Mouse (Mus musculus) forebrain, embryonic 13.5 days (tissue): Measurements from ENCODE around the gene Kmt2e. TPM values are rescaled to one million over a fixed set of nuclear protein-coding genes. Genes with fewer than 3 reads are reported as not detected.

Experiments
- ATAC-seq: fragments of 200-750 bp; cut with Nextera tagmentation; 2 replicates; pipeline ENCODE4 v1.8.0; 2017
- H3K27ac ChIP-seq: fragments of 300-500 bp; sonication (generic); 2 replicates; pipeline ENCODE4 v1.5.1; 2015; ENCODE audit warnings: inconsistent platforms, mild to moderate bottlenecking, moderate library complexity
- H3K27me3 ChIP-seq: fragments of 300-500 bp; sonication (generic); 2 replicates; pipeline ENCODE4 v1.6.1; 2015; ENCODE audit warnings: mild to moderate bottlenecking, inconsistent platforms
- H3K36me3 ChIP-seq: fragments of 300-500 bp; sonication (generic); 2 replicates; pipeline ENCODE4 v1.6.1; 2015; ENCODE audit warnings: mild to moderate bottlenecking, inconsistent platforms; ENCODE audit not compliant: poor library complexity, severe bottlenecking
- H3K4me1 ChIP-seq: fragments of 300-500 bp; sonication (generic); 2 replicates; pipeline ENCODE4 v1.6.1; 2015; ENCODE audit warnings: inconsistent platforms
- H3K4me2 ChIP-seq: fragments of 300-500 bp; sonication (generic); 2 replicates; pipeline ENCODE4 v1.6.1; 2015; ENCODE audit warnings: inconsistent platforms, mild to moderate bottlenecking, moderate library complexity
- H3K4me3 ChIP-seq: fragments of 300-500 bp; sonication (generic); 2 replicates; pipeline ENCODE4 v1.5.1; 2015; ENCODE audit warnings: mild to moderate bottlenecking, inconsistent platforms
- H3K9ac ChIP-seq: fragments of 300-500 bp; sonication (generic); 2 replicates; pipeline ENCODE4 v1.6.1; 2015; ENCODE audit warnings: mild to moderate bottlenecking, inconsistent platforms
- H3K9me3 ChIP-seq: fragments of 300-500 bp; sonication (generic); replicated peaks from 2 replicates; pipeline ENCODE4 v1.6.1; 2016; ENCODE audit warnings: inconsistent platforms
- WGBS: fragments of 180-500 bp; shearing (Covaris S2); methylation state at CpG from one replicate; pipeline ENCODE4 v1.1.7; 2015; 5-methylcytosine and 5-hydroxymethylcytosine counted together
- polyA plus RNA-seq: library from polyadenylated mRNA; unstranded; fragments of >200 nt; fragmentation: Nextera tagmentation; extraction: Ambion mirVana; gene quantifications from 2 replicates; pipeline ENCODE4 v1.2.1, GENCODE M21; 2015

Kmt2e gene
- polyA plus RNA-seq, 1 experiment from 2014 or later = 165 TPM

GRCm38 (mm10) chr5:23396756-23397155 lies 37.5 kb upstream of the Kmt2e start:
- no peak overlapping the region for H3K9ac ChIP-seq
- ATAC-seq = no peak
- peaks cover 23% of the 10 kb centered on the region for H3K36me3 ChIP-seq
- H3K4me3 ChIP-seq = no peak overlapping the region
- no peak overlapping the region for H3K27ac ChIP-seq
- H3K4me1 ChIP-seq = no peaks in the 10 kb centered on the region
- 91% methylated on average over 3 of the region's 3 CpGs for WGBS
- no peaks in the 10 kb centered on the region for H3K27me3 ChIP-seq
- H3K4me2 ChIP-seq = no peak overlapping the region
- H3K9me3 ChIP-seq = no peaks in the 10 kb centered on the region

- WGBS = 91% methylated on average over 3 of the region's 3 CpGs
- Histone ChIP-seq H3K4me3 (no peak overlapping the region), H3K27ac (no peak overlapping the region), H3K4me2 (no peak overlapping the region), H3K9ac (no peak overlapping the region), H3K4me1 (no peaks in the 10 kb centered on the region), H3K9me3 (no peaks in the 10 kb centered on the region), H3K27me3 (no peaks in the 10 kb centered on the region), H3K36me3 (peaks cover 32% of the 10 kb centered on the region)
- ATAC-seq = peak; percentile 22; the same call in 1 of the 2 replicates
These were observed 34.1 kb upstream of the Kmt2e start for GRCm38 (mm10) chr5:23400156-23400555.

GRCm38 (mm10) chr5:23400868-23401267 lies 33.4 kb upstream of the Kmt2e start:
- Histone ChIP-seq H3K27me3 (no peaks in the 10 kb centered on the region), H3K27ac (no peak overlapping the region), H3K4me3 (no peak overlapping the region), H3K9ac (no peak overlapping the region), H3K4me2 (no peak overlapping the region), H3K36me3 (peaks cover 36% of the 10 kb centered on the region), H3K9me3 (no peaks in the 10 kb centered on the region), H3K4me1 (no peaks in the 10 kb centered on the region)
- WGBS = 95% methylated on average over 3 of the region's 3 CpGs
- no peak for ATAC-seq

GRCm38 (mm10) chr5:23401368-23401767 lies 32.9 kb upstream of the Kmt2e start:
- Histone ChIP-seq H3K27me3 (no peaks in the 10 kb centered on the region), H3K4me2 (no peak overlapping the region), H3K27ac (no peak overlapping the region), H3K9me3 (no peaks in the 10 kb centered on the region), H3K9ac (no peak overlapping the region), H3K4me1 (no peaks in the 10 kb centered on the region), H3K36me3 (peaks cover 39% of the 10 kb centered on the region), H3K4me3 (no peak overlapping the region)
- ATAC-seq = no peak
- 78% methylated on average over 9 of the region's 9 CpGs for WGBS

GRCm38 (mm10) chr5:23401999-23402398 lies 32.2 kb upstream of the Kmt2e start:
- Histone ChIP-seq H3K4me3 (no peak overlapping the region), H3K27ac (no peak overlapping the region; the same call in 1 of the 2 replicates), H3K9me3 (no peaks in the 10 kb centered on the region), H3K36me3 (peaks cover 40% of the 10 kb centered on the region), H3K9ac (no peak overlapping the region), H3K4me1 (no peaks in the 10 kb centered on the region), H3K4me2 (no peak overlapping the region), H3K27me3 (no peaks in the 10 kb centered on the region)
- 43% methylated on average over 1 of the region's 2 CpGs for WGBS
- ATAC-seq = no peak

GRCm38 (mm10) chr5:23403161-23403560 lies 31.1 kb upstream of the Kmt2e start:
- Histone ChIP-seq H3K27me3 (no peaks in the 10 kb centered on the region), H3K36me3 (peaks cover 40% of the 10 kb centered on the region), H3K9ac (no peak overlapping the region), H3K27ac (no peak overlapping the region), H3K4me1 (no peaks in the 10 kb centered on the region), H3K9me3 (no peaks in the 10 kb centered on the region), H3K4me3 (no peak overlapping the region), H3K4me2 (no peak overlapping the region)
- ATAC-seq = peak; percentile 53; the same call in 1 of the 2 replicates
- WGBS = 62% methylated on average over 11 of the region's 11 CpGs

- WGBS = 92% methylated on average over 12 of the region's 12 CpGs
- Histone ChIP-seq H3K9me3 (no peaks in the 10 kb centered on the region), H3K36me3 (peaks cover 41% of the 10 kb centered on the region)
These were observed 28.4 kb upstream of the Kmt2e start for GRCm38 (mm10) chr5:23405666-23406404.

GRCm38 (mm10) chr5:23406405-23406745 lies 27.9 kb upstream of the Kmt2e start:
- ATAC-seq = no peak
- H3K36me3 ChIP-seq = peaks cover 41% of the 10 kb centered on the region
- WGBS = 72% methylated on average over 4 of the region's 4 CpGs
- no peak overlapping the region for H3K9ac ChIP-seq
- no peak overlapping the region for H3K27ac ChIP-seq
- no peak overlapping the region for H3K4me2 ChIP-seq
- H3K4me3 ChIP-seq = no peak overlapping the region
- no peaks in the 10 kb centered on the region for H3K9me3 ChIP-seq
- no peaks in the 10 kb centered on the region for H3K4me1 ChIP-seq
- H3K27me3 ChIP-seq = no peaks in the 10 kb centered on the region

More at GRCm38 (mm10) chr5:23405666-23406404, 28.4 kb upstream of the Kmt2e start:
- no peak overlapping the region for H3K4me2 ChIP-seq
- ATAC-seq = no peak
- H3K4me3 ChIP-seq = no peak overlapping the region
- H3K27ac ChIP-seq = no peak overlapping the region
- H3K27me3 ChIP-seq = no peaks in the 10 kb centered on the region
- no peak overlapping the region for H3K9ac ChIP-seq
- H3K4me1 ChIP-seq = no peaks in the 10 kb centered on the region

GRCm38 (mm10) chr5:23408106-23408505 lies 26.1 kb upstream of the Kmt2e start:
- Histone ChIP-seq H3K4me3 (no peak overlapping the region), H3K36me3 (peaks cover 41% of the 10 kb centered on the region), H3K9me3 (no peaks in the 10 kb centered on the region), H3K4me2 (no peak overlapping the region), H3K9ac (no peak overlapping the region), H3K27me3 (no peaks in the 10 kb centered on the region), H3K27ac (no peak overlapping the region), H3K4me1 (peaks cover 4% of the 10 kb centered on the region)
- no peak for ATAC-seq
- WGBS = 71% methylated on average over 5 of the region's 5 CpGs

- Histone ChIP-seq H3K4me3 (no peak overlapping the region), H3K36me3 (peaks cover 33% of the 10 kb centered on the region), H3K9ac (no peak overlapping the region), H3K27me3 (no peaks in the 10 kb centered on the region), H3K4me2 (no peak overlapping the region), H3K9me3 (no peaks in the 10 kb centered on the region), H3K4me1 (peaks cover 25% of the 10 kb centered on the region), H3K27ac (no peak overlapping the region)
- WGBS = 73% methylated on average over 9 of the region's 9 CpGs
- ATAC-seq = no peak
These were observed 24.1 kb upstream of the Kmt2e start for GRCm38 (mm10) chr5:23410040-23410717.

GRCm38 (mm10) chr5:23410718-23411101 lies 23.5 kb upstream of the Kmt2e start:
- no peaks in the 10 kb centered on the region for H3K9me3 ChIP-seq
- H3K36me3 ChIP-seq = peaks cover 30% of the 10 kb centered on the region
- 58% methylated on average over 2 of the region's 2 CpGs for WGBS
- no peak overlapping the region for H3K4me2 ChIP-seq
- ATAC-seq = no peak
- no peak overlapping the region for H3K4me3 ChIP-seq
- no peak overlapping the region for H3K27ac ChIP-seq
- H3K27me3 ChIP-seq = no peaks in the 10 kb centered on the region
- H3K4me1 ChIP-seq = peaks cover 31% of the 10 kb centered on the region
- no peak overlapping the region for H3K9ac ChIP-seq

- no peaks in the 10 kb centered on the region for H3K27me3 ChIP-seq
- 92% methylated on average over 10 of the region's 10 CpGs for WGBS
- no peaks in the 10 kb centered on the region for H3K9me3 ChIP-seq
- ATAC-seq = no peak
- H3K4me2 ChIP-seq = no peak overlapping the region
- H3K4me3 ChIP-seq = no peak overlapping the region
- no peak overlapping the region for H3K9ac ChIP-seq
- H3K4me1 ChIP-seq = peaks cover 38% of the 10 kb centered on the region
- H3K27ac ChIP-seq = no peak overlapping the region
- H3K36me3 ChIP-seq = peaks cover 26% of the 10 kb centered on the region
These were observed 22.6 kb upstream of the Kmt2e start for GRCm38 (mm10) chr5:23411640-23412039.
